Mouse (Mus musculus) lung, embryonic 14.5 days (tissue): ENCODE data around the gene Arhgef10l. TPM values are rescaled to one million over a fixed set of nuclear protein-coding genes. Genes with fewer than 3 reads are reported as not detected.

Source experiments
- ATAC-seq: fragments of 200-750 bp; cut with Nextera tagmentation; 2 replicates; pipeline ENCODE4 v1.8.0; 2017; ENCODE audit warnings: mild to moderate bottlenecking, moderate TSS enrichment, moderate library complexity; ENCODE audit not compliant: insufficient read depth
- DNase-seq: peaks from one replicate; pipeline ENCODE4 v3.0.0-alpha.2; 2015
- H3K27ac ChIP-seq: fragments of 300-500 bp; sonication (generic); 2 replicates; pipeline ENCODE4 v1.5.1; 2014; ENCODE audit warnings: low read depth, mild to moderate bottlenecking, moderate library complexity
- H3K27me3 ChIP-seq: fragments of 300-500 bp; sonication (generic); 2 replicates; pipeline ENCODE4 v1.6.1; 2014; ENCODE audit warnings: low read length, control low read depth; ENCODE audit not compliant: insufficient read depth
- H3K36me3 ChIP-seq: fragments of 300-500 bp; sonication (generic); 2 replicates; pipeline ENCODE4 v1.6.1; 2014; ENCODE audit warnings: control low read depth; ENCODE audit not compliant: insufficient read depth
- H3K4me1 ChIP-seq: fragments of 300-500 bp; sonication (generic); 2 replicates; pipeline ENCODE4 v1.6.1; 2014; ENCODE audit warnings: antibody characterized with exemption, control low read depth; ENCODE audit not compliant: insufficient read depth
- H3K4me2 ChIP-seq: fragments of 300-500 bp; sonication (generic); 2 replicates; pipeline ENCODE4 v1.6.1; 2014; ENCODE audit warnings: mild to moderate bottlenecking
- H3K4me3 ChIP-seq: fragments of 300-500 bp; sonication (generic); 2 replicates; pipeline ENCODE4 v1.5.1; 2014; ENCODE audit warnings: low read depth, low read length
- H3K9ac ChIP-seq: fragments of 300-500 bp; sonication (generic); 2 replicates; pipeline ENCODE4 v1.6.1; 2014
- H3K9me3 ChIP-seq: fragments of 300-500 bp; sonication (generic); 2 replicates; pipeline ENCODE4 v1.6.1; 2016; ENCODE audit warnings: low read depth, low read length, control low read depth
- CTCF ChIP-seq: IDR thresholded peaks from 2 replicates; pipeline ENCODE4 v1.5.1; 2016; ENCODE audit warnings: antibody characterized with exemption, low read depth
- WGBS: fragments of 180-500 bp; shearing (Covaris S2); extraction: QIAGEN DNeasy Blood & Tissue Kit; methylation state at CpG from one replicate; pipeline ENCODE4 v1.1.7; 2014; 5-methylcytosine and 5-hydroxymethylcytosine counted together
- polyA plus RNA-seq: library from polyadenylated mRNA; unstranded; fragments of >200 nt; fragmentation: Nextera tagmentation; extraction: Ambion mirVana; gene quantifications from 2 replicates; pipeline ENCODE4 v1.2.1, GENCODE M21; 2014

The Arhgef10l gene
- polyA plus RNA-seq, 1 experiment from 2014 or later: 16.1 TPM

DNA sequence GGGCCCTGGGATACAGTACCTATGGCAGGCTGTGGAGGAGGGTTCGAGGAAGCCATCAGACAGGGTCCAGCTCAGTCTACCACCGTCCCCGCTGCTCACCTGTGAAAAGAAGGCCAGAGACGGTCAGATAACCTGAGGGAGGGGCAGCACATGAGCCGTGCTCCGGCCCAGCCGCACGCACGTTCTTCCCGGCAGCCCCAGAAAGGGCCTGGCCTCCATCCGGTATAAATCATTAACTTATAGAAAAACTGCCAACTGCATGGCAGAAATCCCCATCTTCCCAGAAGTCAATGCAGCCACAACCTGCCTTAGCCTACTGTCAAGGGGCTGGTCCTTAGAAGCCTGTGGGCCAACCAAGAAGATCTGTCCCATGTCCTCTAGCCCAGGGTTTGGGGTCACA, 48.9 kb downstream of the Arhgef10l start:
- no peak overlapping the region for H3K4me3 ChIP-seq
- no peaks in the 10 kb centered on the region for H3K9me3 ChIP-seq
- TF ChIP-seq CTCF: no peak
- 59% methylated on average over 11 of the region's 11 CpGs for WGBS
- H3K27ac ChIP-seq: peak overlapping the region; percentile 1; the same call in 1 of the 2 replicates
- H3K36me3 ChIP-seq: peaks cover 19% of the 10 kb centered on the region; the same call in 1 of the 2 replicates
- H3K9ac ChIP-seq: no peak overlapping the region
- H3K27me3 ChIP-seq: no peaks in the 10 kb centered on the region
- no peak overlapping the region for H3K4me2 ChIP-seq
- H3K4me1 ChIP-seq: peaks cover 11% of the 10 kb centered on the region; the same call in 1 of the 2 replicates
- peak; percentile 22; the same call in 1 of the 2 replicates for ATAC-seq
- DNase-seq: peak; percentile 35

DNA sequence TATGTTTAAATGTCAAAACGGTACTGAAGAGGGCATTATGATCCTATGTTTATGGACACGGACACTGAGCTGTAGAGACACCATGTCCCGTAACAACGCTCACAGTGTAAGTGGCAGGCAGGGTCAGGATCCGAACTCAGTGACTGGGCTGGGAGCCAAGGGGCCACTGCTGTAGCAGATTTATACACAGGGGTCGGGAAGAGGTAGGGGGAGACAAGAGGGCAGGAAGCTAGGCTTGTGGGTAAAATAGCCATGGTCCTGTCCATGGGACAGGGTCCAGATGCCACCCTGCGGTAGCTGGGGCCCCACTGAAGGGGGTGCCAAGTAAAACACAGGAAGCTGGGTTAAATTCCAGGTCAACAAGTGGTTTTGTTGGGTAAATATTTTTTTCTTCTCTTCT, 49.6 kb downstream of the Arhgef10l start:
- H3K27me3 ChIP-seq: no peaks in the 10 kb centered on the region
- ATAC-seq (no peak), DNase-seq (peak; percentile 32)
- no peaks in the 10 kb centered on the region for H3K9me3 ChIP-seq
- WGBS: 32% methylated on average over 7 of the region's 7 CpGs
- H3K4me3 ChIP-seq: no peak overlapping the region
- H3K4me2 ChIP-seq: no peak overlapping the region
- H3K4me1 ChIP-seq: peaks cover 11% of the 10 kb centered on the region; the same call in 1 of the 2 replicates
- H3K9ac ChIP-seq: no peak overlapping the region
- peaks cover 19% of the 10 kb centered on the region; the same call in 1 of the 2 replicates for H3K36me3 ChIP-seq
- no peak overlapping the region for H3K27ac ChIP-seq
- TF ChIP-seq CTCF: no peak

DNA sequence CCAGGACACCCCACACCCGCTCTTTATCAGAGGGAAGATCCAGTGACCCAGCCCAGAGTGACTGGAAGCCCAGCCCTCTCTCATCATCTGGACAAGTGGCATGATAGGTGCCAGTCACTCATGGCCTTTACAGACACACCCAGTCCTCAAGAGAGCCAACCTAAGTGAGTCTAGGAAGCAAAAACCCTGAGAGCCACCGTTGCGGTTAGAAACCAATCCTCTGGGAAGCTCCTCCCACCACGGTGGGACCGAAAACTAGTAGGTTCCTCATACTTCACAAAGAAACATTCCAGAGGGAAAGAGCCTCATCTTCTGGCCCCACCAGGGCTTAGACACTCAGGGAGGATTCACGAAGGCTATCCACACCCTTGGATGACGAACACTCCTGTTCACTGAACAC, 50.0 kb downstream of the Arhgef10l start:
- H3K9ac ChIP-seq: no peak overlapping the region
- peaks cover 19% of the 10 kb centered on the region; the same call in 1 of the 2 replicates for H3K36me3 ChIP-seq
- H3K4me1 ChIP-seq: peaks cover 15% of the 10 kb centered on the region; the same call in 1 of the 2 replicates
- no peak for ATAC-seq
- no peak for TF ChIP-seq CTCF
- H3K4me2 ChIP-seq: no peak overlapping the region
- H3K9me3 ChIP-seq: no peaks in the 10 kb centered on the region
- 71% methylated on average over 7 of the region's 7 CpGs for WGBS
- no peaks in the 10 kb centered on the region for H3K27me3 ChIP-seq
- H3K27ac ChIP-seq: no peak overlapping the region
- DNase-seq: no peak
- H3K4me3 ChIP-seq: no peak overlapping the region

DNA sequence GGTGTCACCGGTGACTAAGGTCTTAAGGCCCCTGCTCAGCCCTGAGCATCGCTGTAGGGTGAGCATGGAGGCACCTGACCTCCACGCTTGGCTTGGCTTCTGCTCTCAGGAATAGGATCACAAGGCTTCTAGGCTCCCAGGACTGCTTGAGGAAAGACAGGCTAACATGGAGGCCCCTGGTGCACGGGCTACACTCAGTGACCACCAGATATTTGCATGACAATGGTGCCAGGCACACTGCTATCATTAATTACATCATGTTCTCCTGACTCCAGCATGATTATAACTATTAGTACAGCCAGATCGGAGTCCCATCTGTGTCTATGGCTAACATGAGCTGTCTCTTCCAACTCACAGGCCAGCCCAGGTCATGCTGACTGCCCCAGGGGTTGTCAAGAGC, 51.3 kb downstream of the Arhgef10l start:
- DNase-seq (no peak), ATAC-seq (no peak)
- Histone ChIP-seq H3K36me3 (peaks cover 29% of the 10 kb centered on the region), H3K4me2 (no peak overlapping the region), H3K27ac (no peak overlapping the region), H3K9me3 (no peaks in the 10 kb centered on the region), H3K9ac (no peak overlapping the region), H3K4me1 (peaks cover 16% of the 10 kb centered on the region; the same call in 1 of the 2 replicates), H3K27me3 (no peaks in the 10 kb centered on the region), H3K4me3 (no peak overlapping the region)
- TF ChIP-seq CTCF: no peak
- WGBS: 91% methylated on average over 5 of the region's 5 CpGs

DNA sequence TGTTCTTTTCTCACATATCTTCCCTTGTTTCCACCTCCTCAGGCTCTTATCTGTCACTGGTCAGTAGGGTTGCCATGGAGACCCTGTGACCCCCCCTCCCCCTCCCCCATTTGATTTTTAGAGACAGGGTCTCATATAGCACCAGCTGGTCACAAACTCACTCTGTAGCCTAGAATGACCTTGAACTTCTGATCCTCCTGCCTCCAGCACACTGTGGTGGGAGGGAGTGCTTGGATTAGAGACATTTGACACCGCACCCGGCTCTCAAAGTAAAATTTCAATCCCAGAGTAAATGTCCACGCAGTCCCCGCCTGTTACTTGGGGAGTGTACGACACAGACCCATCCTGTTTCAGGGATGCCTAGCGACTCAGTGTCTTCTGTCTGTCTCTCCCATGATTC, 51.7 kb downstream of the Arhgef10l start:
- ATAC-seq (no peak), DNase-seq (no peak)
- no peak for TF ChIP-seq CTCF
- Histone ChIP-seq H3K4me2 (no peak overlapping the region), H3K27me3 (no peaks in the 10 kb centered on the region), H3K9ac (no peak overlapping the region), H3K27ac (no peak overlapping the region), H3K4me1 (peaks cover 16% of the 10 kb centered on the region; the same call in 1 of the 2 replicates), H3K36me3 (peaks cover 33% of the 10 kb centered on the region), H3K9me3 (no peaks in the 10 kb centered on the region), H3K4me3 (no peak overlapping the region)
- WGBS: 75% methylated on average over 6 of the region's 6 CpGs

DNA sequence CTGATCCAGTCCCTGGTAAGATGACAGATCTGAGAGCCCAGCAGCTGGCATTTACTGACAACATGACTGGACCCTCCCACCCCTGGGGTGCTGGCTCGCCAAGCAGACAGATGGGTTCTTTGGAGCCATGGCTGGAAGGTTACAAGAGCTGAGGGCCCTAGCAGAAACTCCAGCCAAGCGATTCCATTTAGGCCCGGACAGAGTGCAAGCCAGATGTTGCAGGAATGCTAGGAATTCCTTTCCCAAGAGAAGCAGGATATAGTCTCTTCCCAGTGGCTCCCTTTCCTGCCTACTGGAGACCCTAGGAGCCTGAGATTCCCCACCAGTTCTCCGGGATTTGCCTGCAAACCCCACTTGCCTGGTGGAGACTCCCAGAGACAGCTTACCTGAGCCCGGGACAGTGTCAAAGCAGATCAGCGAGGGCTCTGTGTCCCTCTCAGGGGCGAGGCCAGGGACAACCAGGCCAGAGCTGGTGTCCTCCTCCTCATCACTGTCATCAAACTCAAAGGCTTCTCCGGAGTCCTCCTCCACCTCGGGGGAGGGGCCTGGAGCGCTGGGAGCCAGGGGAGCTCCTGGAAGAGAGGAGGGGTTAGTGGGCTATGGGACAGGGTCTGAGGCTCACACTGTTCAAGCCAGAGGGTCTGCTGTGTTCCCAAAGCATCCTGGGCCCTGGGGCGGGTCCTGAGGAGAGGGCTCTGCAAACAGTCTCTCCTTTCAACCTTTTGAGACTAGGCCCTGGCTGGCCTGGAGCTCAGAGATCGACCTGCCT, 54.8 kb downstream of the Arhgef10l start:
- ATAC-seq (peak; percentile 75), DNase-seq (peak; percentile 76)
- 14% methylated on average over 12 of the region's 12 CpGs for WGBS
- H3K4me2 ChIP-seq: peak overlapping the region; percentile 24; the same call in 1 of the 2 replicates
- no peak overlapping the region for H3K4me3 ChIP-seq
- peaks cover 54% of the 10 kb centered on the region for H3K36me3 ChIP-seq
- peaks cover 4% of the 10 kb centered on the region; the same call in 1 of the 2 replicates for H3K4me1 ChIP-seq
- H3K27ac ChIP-seq: peak overlapping the region; percentile 86
- no peaks in the 10 kb centered on the region for H3K9me3 ChIP-seq
- H3K9ac ChIP-seq: no peak overlapping the region
- no peak for TF ChIP-seq CTCF
- no peaks in the 10 kb centered on the region for H3K27me3 ChIP-seq

DNA sequence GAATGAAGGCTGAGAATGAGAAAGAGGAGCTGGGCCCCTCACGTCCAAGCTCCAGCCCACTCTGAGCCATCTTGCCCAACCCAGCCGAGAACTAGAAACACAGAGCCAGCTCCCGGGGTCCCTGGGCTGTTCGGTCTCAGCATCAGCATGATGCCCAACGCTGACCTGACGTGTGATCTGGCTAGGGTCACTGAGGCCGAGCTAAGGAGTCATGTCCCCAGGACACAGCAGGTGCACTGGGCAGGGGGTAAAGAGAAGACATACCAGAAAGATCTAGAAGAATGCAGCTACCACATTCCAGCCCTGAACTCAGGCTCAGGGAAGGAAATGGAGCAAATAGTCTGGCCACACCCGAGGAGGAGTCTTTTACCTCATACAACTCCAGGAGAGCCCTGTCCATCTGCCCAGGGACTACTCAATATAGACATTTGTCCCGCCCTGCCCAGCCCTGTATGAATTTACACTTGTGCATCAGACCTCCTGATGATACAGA, 57.5 kb downstream of the Arhgef10l start:
- Histone ChIP-seq H3K4me3 (no peak overlapping the region), H3K9me3 (no peaks in the 10 kb centered on the region), H3K9ac (no peak overlapping the region), H3K27me3 (no peaks in the 10 kb centered on the region), H3K4me1 (peaks cover 4% of the 10 kb centered on the region; the same call in 1 of the 2 replicates), H3K36me3 (peaks cover 40% of the 10 kb centered on the region; the same call in 1 of the 2 replicates), H3K27ac (no peak overlapping the region), H3K4me2 (no peak overlapping the region)
- WGBS: 81% methylated on average over 9 of the region's 9 CpGs
- ATAC-seq: no peak
- no peak for TF ChIP-seq CTCF
- DNase-seq: no peak
